16 mouse cellular contexts compared by ENCODE assay signal in the genomic region with DNA sequence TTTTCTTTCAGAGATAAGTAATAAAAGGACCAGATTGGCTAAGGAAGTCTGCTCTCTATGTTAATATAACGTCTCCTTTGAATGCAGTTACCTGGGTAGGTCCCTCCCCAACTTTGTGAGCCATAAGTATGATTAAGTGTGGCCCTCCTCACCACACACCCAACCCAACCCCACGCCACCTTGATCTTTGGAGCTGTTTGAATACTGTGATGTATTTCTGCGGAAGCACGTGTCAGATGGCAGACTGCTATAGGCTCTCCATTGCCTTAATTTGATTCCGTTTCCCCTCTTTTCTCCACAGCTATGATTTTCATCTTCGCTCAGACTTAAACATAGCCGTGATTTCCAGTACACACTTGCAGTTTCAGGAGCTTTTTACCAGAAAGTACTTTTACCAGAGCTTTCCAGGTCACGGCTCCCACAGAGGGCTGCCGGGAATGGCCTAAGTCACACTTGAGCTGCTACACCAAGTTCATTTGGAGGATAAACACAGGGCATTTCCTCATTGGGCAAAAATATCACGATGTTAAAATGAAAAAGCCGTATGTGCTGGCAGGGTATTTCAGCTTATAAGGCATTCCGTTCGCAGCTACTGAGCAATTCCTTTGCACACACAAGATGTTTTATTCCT. TPM values are rescaled to one million over a fixed set of nuclear protein-coding genes. Genes with fewer than 3 reads are reported as not detected.
DNase-seq lines count a peak whose midpoint lies in the region.
"Had no signal": no experiment of that assay in that cellular context is flagged by ENCODE, and none has a peak within 500 bp of the region (broad histone marks: within the 10 kb centered on the region; RNA-seq: fewer than 3 reads in every experiment).

No protein-coding gene starts in this region.

- DNase-seq in cerebellum, adult 9-11 months, result peak; percentile 6
- no peak for DNase-seq in cerebellum, adult 18-20 months
- DNase-seq in kidney, adult 8-10 months, result peak; percentile 76 to 81
- peak; percentile 52 for DNase-seq in kidney, postnatal 10 days
- no peak for DNase-seq in thymus, postnatal 0 days (ENCODE audit: low spot score)
- DNase-seq in layer of hippocampus, postnatal 14 days (ENCODE audit: low spot score in 2 of 2), result no peak
- DNase-seq in layer of hippocampus, postnatal 25 days (ENCODE audit: extremely low spot score in 1 of 2, low spot score in 1 of 2), result no peak
- DNase-seq: adrenal gland, adult 2 months; adrenal gland, postnatal 36 days; cerebellum, postnatal 10 days; heart, postnatal 14 days; liver, postnatal 0 days; lung, postnatal 36 days; right cerebral cortex, adult 18-20 months; spleen, adult 18-20 months; thymus, postnatal 25 days had no signal

RNA-seq across cellular contexts. Expression of a gene that starts 2.3 kb away (rescaled TPM):
- 35.8 and 42.7 TPM in 2 replicates for polyA plus RNA-seq in thymus, postnatal 0 days (2015; fragmentation: Nextera tagmentation; extraction: Ambion mirVana)
- 10 to 100 TPM; 17.7 to 18.2 TPM for total RNA-seq in layer of hippocampus, postnatal 14 days (2021)
- 10 to 100 TPM; 10.1 to 12.0 TPM for total RNA-seq in layer of hippocampus, postnatal 25 days (2021)

Comparison
In these comparisons a context has a peak if more than half of its experiments do, and no peak if none do; other contexts are left out.
1. DNase-seq: peak in cerebellum, adult 9-11 months (single experiment), kidney, adult 8-10 months (2 of 2) and kidney, postnatal 10 days (single experiment); none in cerebellum, adult 18-20 months (0 of 2), thymus, postnatal 0 days (single experiment), layer of hippocampus, postnatal 14 days (0 of 2) and layer of hippocampus, postnatal 25 days (0 of 2).